Mouse (Mus musculus): ENCODE measurements around the gene Dpyd. TPM values are rescaled to one million over a fixed set of nuclear protein-coding genes. Genes with fewer than 3 reads are reported as not detected.

Dpyd gene
- polyA plus RNA-seq, 1 experiment: 1.0 TPM

DNA sequence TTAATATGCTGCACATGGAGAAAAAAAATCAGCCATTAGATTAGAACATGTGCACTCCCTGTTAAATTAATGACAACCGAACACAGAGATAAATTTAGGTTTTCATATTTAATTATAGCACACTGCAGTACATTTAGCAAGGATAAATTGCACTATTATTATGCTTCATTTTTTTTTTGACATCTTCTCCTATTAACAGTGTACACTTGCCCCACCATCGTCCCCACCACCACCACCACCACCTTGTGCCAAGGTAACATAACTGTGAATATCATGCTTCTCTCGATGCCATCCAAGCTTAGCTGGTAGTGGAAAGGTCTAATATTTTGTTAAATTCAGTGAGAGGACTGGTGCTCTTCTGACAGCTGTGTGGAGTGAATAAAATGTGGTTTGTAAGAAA, 800.5 kb downstream of the Dpyd start:
- TF ChIP-seq POLR2A (IDR thresholded peaks at IDR 0.05; ENCODE audit: control insufficient read depth, low read depth, low read length) (no peak), CTCF (IDR thresholded peaks at IDR 0.05; ENCODE audit: control insufficient read depth, insufficient read depth, insufficient replicate concordance, low read depth, low read length) (no peak)
- Histone ChIP-seq H3K27me3 (ENCODE audit: control insufficient read depth, insufficient read depth, low read length) (no peaks in the 10 kb centered on the region), H3K36me3 (ENCODE audit: control insufficient read depth, insufficient read depth, low read length) (no peaks in the 10 kb centered on the region), H3K4me3 (ENCODE audit: control insufficient read depth, low read depth, low read length) (no peak overlapping the region), H3K27ac (ENCODE audit: control insufficient read depth, insufficient read depth, low read depth, low read length) (no peak overlapping the region), H3K4me1 (ENCODE audit: control insufficient read depth, insufficient read depth, low read length) (no peaks in the 10 kb centered on the region)

DNA sequence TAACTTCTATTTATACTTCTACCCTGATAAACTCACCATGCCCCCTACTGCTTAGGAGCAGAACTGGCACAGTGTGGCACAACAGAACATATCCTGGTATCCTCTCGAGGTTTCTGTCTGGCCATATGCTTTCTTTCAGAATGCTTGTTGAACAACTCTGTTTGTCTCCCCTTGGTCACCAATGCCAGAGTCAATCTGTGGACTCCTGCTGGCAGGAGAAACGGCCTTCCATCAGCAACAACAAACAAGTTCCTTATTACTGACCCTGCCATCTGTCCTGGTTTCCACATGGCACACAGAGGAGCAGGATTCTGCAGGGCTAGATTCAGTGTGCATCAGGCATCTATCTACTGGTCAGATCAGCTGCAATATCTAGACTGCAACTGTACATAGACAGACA, 807.0 kb downstream of the Dpyd start:
- Histone ChIP-seq H3K27me3 (ENCODE audit: control insufficient read depth, insufficient read depth, low read length) (no peaks in the 10 kb centered on the region), H3K36me3 (ENCODE audit: control insufficient read depth, insufficient read depth, low read length) (no peaks in the 10 kb centered on the region), H3K27ac (ENCODE audit: control insufficient read depth, insufficient read depth, low read depth, low read length) (no peak overlapping the region), H3K4me3 (ENCODE audit: control insufficient read depth, low read depth, low read length) (no peak overlapping the region), H3K4me1 (ENCODE audit: control insufficient read depth, insufficient read depth, low read length) (no peaks in the 10 kb centered on the region)
- TF ChIP-seq CTCF (IDR thresholded peaks at IDR 0.05; ENCODE audit: control insufficient read depth, insufficient read depth, insufficient replicate concordance, low read depth, low read length) (no peak), POLR2A (IDR thresholded peaks at IDR 0.05; ENCODE audit: control insufficient read depth, low read depth, low read length) (no peak)

DNA sequence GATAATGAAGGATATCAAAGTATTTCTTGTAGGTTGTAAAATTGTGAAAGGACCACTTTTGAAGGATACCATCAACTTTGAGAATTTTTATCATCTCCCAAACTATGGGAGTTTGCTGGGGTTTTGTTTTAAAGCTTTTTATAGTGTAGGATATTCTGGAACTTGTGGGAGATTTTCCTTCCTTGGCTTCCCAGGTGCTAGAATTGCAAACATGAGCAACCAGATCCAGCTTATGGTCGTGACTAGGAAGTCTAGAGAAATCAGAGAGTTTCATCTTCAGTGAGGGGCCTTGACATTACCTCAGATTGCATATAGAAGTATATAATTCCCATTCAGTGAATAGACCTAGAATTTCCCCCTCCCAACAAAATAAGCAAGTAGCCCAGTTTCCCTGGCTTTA, 819.2 kb downstream of the Dpyd start:
- H3K4me1 ChIP-seq (ENCODE audit: control insufficient read depth, insufficient read depth, low read length): no peaks in the 10 kb centered on the region
- no peaks in the 10 kb centered on the region for H3K36me3 ChIP-seq (ENCODE audit: control insufficient read depth, insufficient read depth, low read length)
- no peaks in the 10 kb centered on the region for H3K27me3 ChIP-seq (ENCODE audit: control insufficient read depth, insufficient read depth, low read length)
- H3K4me3 ChIP-seq (ENCODE audit: control insufficient read depth, low read depth, low read length): no peak overlapping the region
- TF ChIP-seq CTCF (IDR thresholded peaks at IDR 0.05; ENCODE audit: control insufficient read depth, insufficient read depth, insufficient replicate concordance, low read depth, low read length) (no peak), POLR2A (IDR thresholded peaks at IDR 0.05; ENCODE audit: control insufficient read depth, low read depth, low read length) (no peak)
- no peak overlapping the region for H3K27ac ChIP-seq (ENCODE audit: control insufficient read depth, insufficient read depth, low read depth, low read length)

DNA sequence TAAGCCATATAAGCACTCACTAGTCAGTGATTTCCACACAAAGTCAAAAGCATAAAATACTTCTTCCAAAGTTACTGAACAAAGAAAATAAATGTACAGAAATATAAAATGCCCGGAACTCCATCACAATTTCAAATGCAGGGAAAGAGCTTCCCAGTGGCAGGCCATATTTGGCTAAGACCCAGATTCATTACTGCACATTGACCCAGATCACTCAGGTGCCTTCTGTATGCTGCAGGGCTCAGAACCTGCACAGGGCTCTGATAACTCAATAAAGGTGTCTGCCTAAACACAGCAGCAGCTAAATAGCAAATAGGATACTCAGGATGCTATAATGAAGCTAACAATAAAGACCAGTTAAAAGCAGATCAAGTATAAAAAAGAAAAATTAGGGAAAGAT, 820.5 kb downstream of the Dpyd start:
- TF ChIP-seq CTCF (IDR thresholded peaks at IDR 0.05; ENCODE audit: control insufficient read depth, insufficient read depth, insufficient replicate concordance, low read depth, low read length) (no peak), POLR2A (IDR thresholded peaks at IDR 0.05; ENCODE audit: control insufficient read depth, low read depth, low read length) (no peak)
- Histone ChIP-seq H3K27me3 (ENCODE audit: control insufficient read depth, insufficient read depth, low read length) (no peaks in the 10 kb centered on the region), H3K4me3 (ENCODE audit: control insufficient read depth, low read depth, low read length) (no peak overlapping the region), H3K4me1 (ENCODE audit: control insufficient read depth, insufficient read depth, low read length) (no peaks in the 10 kb centered on the region), H3K36me3 (ENCODE audit: control insufficient read depth, insufficient read depth, low read length) (no peaks in the 10 kb centered on the region), H3K27ac (ENCODE audit: control insufficient read depth, insufficient read depth, low read depth, low read length) (no peak overlapping the region)

DNA sequence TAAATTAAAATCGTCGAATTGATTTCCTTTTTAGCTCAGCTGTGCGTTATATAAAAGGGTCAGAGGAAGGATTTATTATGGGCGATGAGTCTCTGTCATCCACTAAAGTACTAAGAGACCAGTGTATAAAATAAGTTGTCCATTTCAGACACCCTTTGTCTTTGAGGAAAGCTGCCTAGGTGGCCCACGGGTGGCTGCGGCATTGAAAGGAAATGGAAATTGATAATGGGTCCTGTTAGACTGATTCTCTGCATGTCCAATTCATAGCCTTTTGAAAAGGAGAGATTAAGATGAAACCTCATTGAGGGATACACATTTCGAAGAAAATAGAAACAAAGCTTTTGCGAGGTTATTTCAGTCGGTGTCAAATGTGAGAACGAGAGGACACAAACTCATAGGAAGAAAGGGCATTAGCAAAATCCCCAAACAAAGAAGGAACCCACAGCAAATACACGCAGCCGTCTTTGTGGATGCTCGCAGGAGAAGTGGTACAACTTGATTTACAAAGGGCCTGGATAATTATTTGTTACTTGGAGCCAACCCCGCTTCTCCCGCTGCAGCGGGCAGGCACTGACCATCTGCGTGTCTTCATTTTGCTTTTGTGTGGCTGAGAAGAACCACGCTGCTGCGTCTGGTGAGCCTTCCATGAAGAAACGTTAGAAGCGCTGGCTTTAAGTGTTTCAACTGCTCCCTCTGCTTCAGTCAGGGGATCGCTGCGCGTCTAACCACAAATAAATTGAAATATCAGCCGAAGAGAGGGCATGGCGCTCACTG, 825.6 kb downstream of the Dpyd start:
- Histone ChIP-seq H3K4me3 (ENCODE audit: control insufficient read depth, low read depth, low read length) (peak overlapping the region; percentile 7; the same call in 1 of the 2 replicates), H3K27ac (ENCODE audit: control insufficient read depth, insufficient read depth, low read depth, low read length) (no peak overlapping the region)
- no peak for TF ChIP-seq CTCF (IDR thresholded peaks at IDR 0.05; ENCODE audit: control insufficient read depth, insufficient read depth, insufficient replicate concordance, low read depth, low read length)
- no peak for TF ChIP-seq POLR2A (IDR thresholded peaks at IDR 0.05; ENCODE audit: control insufficient read depth, low read depth, low read length)

DNA sequence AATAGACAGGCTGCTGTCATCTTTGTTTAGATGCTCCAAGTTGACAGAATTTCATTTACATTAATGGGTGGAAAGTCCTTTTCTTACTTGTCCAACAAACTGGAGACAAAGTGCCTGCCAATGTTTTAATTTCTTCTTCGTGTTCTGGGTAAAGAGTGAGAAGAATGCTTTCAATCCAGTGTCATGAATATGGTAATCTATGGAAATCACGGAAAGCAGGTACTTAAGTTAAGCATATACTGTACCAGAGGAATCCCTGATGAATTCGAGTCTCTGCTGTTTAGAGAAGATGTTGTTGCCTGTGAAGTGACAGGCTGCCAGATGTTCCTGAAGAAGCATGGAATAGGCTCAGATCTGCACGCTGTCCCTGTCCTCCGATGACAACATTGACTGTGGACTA, 835.3 kb downstream of the Dpyd start:
- no peak overlapping the region for H3K4me3 ChIP-seq (ENCODE audit: control insufficient read depth, low read depth, low read length)
- no peaks in the 10 kb centered on the region for H3K36me3 ChIP-seq (ENCODE audit: control insufficient read depth, insufficient read depth, low read length)
- no peak overlapping the region for H3K27ac ChIP-seq (ENCODE audit: control insufficient read depth, insufficient read depth, low read depth, low read length)
- no peak for TF ChIP-seq CTCF (IDR thresholded peaks at IDR 0.05; ENCODE audit: control insufficient read depth, insufficient read depth, insufficient replicate concordance, low read depth, low read length)
- no peaks in the 10 kb centered on the region for H3K4me1 ChIP-seq (ENCODE audit: control insufficient read depth, insufficient read depth, low read length)
- H3K27me3 ChIP-seq (ENCODE audit: control insufficient read depth, insufficient read depth, low read length): no peaks in the 10 kb centered on the region

More for the DNA sequence above, 825.6 kb downstream of the Dpyd start:
- Histone ChIP-seq H3K27me3 (ENCODE audit: control insufficient read depth, insufficient read depth, low read length) (no peaks in the 10 kb centered on the region), H3K4me1 (ENCODE audit: control insufficient read depth, insufficient read depth, low read length) (no peaks in the 10 kb centered on the region), H3K36me3 (ENCODE audit: control insufficient read depth, insufficient read depth, low read length) (no peaks in the 10 kb centered on the region)

DNA sequence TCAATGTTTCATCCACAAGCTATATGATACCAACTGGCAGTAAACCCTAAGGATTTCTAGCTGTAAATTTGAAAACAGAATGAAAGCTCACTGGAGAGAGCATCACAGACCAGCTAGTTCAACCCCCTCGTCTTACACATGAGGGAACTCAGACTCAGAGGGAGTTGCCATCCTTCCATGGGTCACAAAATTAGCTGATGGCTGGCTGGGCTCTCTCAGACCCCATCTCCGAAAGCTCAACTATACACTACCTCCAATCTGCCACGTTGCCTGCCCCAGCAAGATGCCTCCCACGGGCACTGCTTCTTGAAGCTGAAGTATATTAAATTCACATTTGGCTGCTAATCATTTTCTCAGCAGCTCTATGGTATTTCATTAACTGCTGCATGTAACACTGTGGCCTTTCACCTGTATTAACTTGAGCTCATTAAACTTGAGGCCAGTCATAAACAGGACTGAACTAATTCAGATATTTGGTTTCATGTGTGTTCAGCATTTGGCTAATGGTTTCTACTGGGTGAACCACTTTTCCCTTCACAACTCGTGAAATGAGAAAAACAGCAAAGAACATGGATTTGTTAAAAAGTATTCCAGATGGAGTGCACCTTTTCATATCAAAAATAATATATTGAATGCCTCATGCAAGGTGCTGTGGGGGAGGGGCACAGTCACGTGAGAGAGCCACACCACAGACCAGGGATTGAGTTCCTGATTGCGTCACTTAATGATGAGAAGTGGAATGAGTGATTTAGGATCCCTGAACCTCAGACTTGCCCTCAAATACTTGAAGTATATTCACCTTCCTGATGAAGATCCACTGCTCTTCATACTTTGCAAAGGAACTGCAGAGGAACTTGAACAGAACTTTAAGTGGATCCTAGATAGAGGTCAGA, 841.2 kb downstream of the Dpyd start:
- no peaks in the 10 kb centered on the region for H3K4me1 ChIP-seq (ENCODE audit: control insufficient read depth, insufficient read depth, low read length)
- TF ChIP-seq POLR2A (IDR thresholded peaks at IDR 0.05; ENCODE audit: control insufficient read depth, low read depth, low read length): no peak
- TF ChIP-seq CTCF (IDR thresholded peaks at IDR 0.05; ENCODE audit: control insufficient read depth, insufficient read depth, insufficient replicate concordance, low read depth, low read length): no peak

More for the DNA sequence above, 841.2 kb downstream of the Dpyd start:
- no peak overlapping the region for H3K4me3 ChIP-seq (ENCODE audit: control insufficient read depth, low read depth, low read length)
- H3K27me3 ChIP-seq (ENCODE audit: control insufficient read depth, insufficient read depth, low read length): no peaks in the 10 kb centered on the region
- no peak overlapping the region for H3K27ac ChIP-seq (ENCODE audit: control insufficient read depth, insufficient read depth, low read depth, low read length)
- no peaks in the 10 kb centered on the region for H3K36me3 ChIP-seq (ENCODE audit: control insufficient read depth, insufficient read depth, low read length)

All from testis, adult 2 months (tissue).